Mouse (Mus musculus) heart, postnatal 4 days (tissue): ENCODE measurements around the gene Arl4d. TPM values are rescaled to one million over a fixed set of nuclear protein-coding genes. Genes with fewer than 3 reads are reported as not detected.
"Not testable (repeated sequence)": the region's sequence is repeated elsewhere in the genome, so short reads cannot be mapped to it uniquely, and the experiment has no call there.

ENCODE experiments used
- DNase-seq: peaks from one replicate; pipeline ENCODE4 v3.0.0; 2021
- total RNA-seq, 2 experiments: library from RNA; stranded (reverse); gene quantifications; 2 replicates each; pipeline ENCODE4 v1.2.3; 2021

Gene Arl4d
- 10 to 100 TPM; 17.9 to 20.5 TPM for total RNA-seq

- peak; percentile 97 for DNase-seq
Measured at GRCm38 (mm10) chr11:101664825-101665635, at the start of gene Arl4d. TSS of gene Arl4d (plus strand) at chr11:101665541.

GRCm38 (mm10) chr11:101616104-101616503 lies 49.2 kb upstream of the Arl4d start:
- no peak for DNase-seq

- no peak for DNase-seq
Measured at GRCm38 (mm10) chr11:101616948-101617767, 48.2 kb upstream of the Arl4d start.

DNA sequence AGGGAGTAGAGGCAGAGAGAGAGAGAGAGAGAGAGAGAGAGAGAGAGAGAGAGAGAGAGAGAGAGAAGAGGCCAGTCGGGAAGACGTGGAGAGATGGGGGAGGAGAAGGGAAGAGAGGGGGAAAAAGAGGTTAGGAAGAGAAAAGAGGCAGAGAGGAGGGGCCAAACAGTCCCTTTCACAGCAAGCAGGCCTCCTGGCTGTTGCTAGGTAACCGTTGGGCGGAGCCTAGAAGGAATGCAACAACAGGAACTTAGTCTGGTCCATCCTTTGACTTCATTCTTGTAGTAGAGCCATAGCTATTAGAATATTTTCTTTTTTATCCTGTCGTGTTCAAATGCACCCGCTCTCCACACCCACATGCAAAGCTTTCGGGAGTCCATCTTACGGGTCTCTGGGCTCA lies 47.5 kb upstream of the Arl4d start:
- DNase-seq: peak; percentile 40

DNA sequence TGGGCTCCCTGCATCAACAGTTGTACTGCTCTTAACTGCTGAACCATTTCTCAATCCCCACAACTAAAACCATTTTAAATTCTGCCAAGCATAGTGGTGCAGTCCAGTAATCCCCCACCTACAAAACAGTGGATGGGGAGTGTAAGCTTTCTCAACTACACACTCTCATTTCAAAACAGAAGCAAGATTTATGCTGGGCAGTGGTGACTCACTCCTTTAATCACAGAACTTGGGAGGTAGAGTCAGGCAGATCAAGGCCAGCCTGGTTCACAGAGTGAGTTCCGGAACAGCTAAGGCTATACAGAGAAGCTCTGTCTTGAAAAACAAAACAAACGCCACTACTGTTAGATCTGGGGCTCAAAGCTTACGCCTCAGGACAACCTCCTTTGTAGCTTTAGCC lies 46.7 kb upstream of the Arl4d start:
- no peak for DNase-seq

GRCm38 (mm10) chr11:101620022-101620655 lies 45.2 kb upstream of the Arl4d start:
- not testable (repeated sequence) for DNase-seq

DNA sequence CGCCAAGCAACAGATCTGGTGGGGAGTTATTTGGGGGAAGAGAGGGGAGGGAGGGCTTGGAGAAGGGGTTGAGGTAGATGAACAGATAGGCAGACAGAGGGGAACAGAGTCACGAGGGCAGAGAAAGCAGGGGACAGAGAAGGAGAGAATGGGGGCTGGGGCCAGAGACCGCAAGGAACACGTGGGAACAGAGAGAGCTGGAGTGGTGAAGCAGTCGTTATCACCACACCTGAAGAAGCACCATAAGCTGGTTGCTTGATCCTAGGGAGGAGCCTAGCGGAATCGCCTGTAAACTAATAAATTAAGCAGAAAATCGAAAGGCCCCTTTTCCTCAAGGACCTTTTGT lies 38.7 kb upstream of the Arl4d start:
- DNase-seq: no peak

- DNase-seq: peak; percentile 85
Measured at GRCm38 (mm10) chr11:101626995-101627856, 38.1 kb upstream of the Arl4d start, which contains the start of gene Rdm1. TSS of gene Rdm1 (plus strand) at chr11:101627195.

- DNase-seq: peak; percentile 94
Measured at GRCm38 (mm10) chr11:101627857-101628559, 37.3 kb upstream of the Arl4d start.

DNA sequence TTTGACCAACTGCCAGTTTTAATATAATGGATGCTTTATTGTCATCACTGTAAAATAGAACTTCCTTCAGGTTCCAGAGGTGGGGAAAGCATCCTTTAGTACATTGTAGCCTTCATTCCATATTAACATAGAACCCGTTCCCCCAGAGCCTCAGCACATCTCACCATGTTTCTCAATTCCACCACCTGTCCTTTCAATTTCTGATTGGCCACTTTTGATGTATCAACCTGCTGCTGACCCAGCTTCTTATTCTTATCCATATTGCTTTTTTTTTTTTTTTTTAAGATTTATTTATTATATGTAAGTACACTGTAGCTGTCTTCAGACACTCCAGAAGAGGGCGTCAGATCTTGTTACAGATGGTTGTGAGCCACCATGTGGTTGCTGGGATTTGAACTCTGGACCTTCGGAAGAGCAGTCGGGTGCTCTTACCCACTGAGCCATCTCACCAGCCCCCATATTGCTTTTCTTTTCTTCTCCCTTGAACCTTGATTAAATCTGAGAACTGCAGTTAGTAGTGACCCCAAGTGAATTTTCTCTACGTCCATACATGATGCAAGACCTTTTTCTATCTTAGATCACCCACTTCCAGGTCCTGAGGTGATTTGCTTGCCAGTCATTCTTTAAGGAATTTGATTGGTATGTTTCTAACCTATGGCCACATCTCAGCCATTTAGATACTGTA lies 36.5 kb upstream of the Arl4d start:
- DNase-seq: not testable (repeated sequence)

DNA sequence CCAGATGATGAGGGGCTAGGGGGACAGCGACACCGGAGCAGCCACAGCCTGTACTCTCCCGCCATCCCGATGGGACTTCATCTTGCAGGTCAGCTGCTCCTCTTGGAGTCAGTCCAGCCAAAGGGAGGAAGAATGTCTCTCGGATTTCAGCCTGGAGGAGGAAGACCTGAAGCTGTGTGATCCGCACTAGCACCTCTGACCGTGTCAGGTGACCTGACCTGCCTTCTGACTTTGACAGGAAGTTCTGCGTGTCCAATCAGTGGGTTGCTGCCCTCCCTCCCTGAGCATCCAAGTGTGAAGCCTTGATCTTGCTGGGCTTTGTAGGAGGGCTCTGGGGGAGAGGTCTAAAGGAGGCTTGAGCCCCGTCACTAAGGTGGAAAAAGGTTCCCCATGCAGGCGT lies 29.7 kb upstream of the Arl4d start:
- DNase-seq: no peak

DNA sequence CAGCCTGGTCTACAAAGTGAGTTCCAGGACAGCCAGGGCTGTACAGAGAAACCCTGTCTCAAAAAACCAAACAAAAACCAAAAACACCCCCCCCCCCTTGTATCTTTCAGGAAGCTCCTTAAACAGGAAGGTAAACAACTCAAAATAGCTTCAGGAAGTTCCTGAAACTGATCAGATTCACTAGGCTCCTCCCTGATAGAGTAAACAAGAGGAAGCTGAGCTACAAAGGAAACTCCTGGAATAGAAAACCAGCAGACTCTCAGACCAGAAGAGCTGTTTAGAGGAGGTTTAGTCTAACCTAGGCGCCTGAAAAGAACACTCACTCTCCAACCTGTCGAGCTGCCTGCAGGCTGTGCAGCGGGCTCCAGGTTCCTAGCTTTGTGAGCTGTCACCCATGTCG lies 25.6 kb upstream of the Arl4d start:
- DNase-seq: no peak

DNA sequence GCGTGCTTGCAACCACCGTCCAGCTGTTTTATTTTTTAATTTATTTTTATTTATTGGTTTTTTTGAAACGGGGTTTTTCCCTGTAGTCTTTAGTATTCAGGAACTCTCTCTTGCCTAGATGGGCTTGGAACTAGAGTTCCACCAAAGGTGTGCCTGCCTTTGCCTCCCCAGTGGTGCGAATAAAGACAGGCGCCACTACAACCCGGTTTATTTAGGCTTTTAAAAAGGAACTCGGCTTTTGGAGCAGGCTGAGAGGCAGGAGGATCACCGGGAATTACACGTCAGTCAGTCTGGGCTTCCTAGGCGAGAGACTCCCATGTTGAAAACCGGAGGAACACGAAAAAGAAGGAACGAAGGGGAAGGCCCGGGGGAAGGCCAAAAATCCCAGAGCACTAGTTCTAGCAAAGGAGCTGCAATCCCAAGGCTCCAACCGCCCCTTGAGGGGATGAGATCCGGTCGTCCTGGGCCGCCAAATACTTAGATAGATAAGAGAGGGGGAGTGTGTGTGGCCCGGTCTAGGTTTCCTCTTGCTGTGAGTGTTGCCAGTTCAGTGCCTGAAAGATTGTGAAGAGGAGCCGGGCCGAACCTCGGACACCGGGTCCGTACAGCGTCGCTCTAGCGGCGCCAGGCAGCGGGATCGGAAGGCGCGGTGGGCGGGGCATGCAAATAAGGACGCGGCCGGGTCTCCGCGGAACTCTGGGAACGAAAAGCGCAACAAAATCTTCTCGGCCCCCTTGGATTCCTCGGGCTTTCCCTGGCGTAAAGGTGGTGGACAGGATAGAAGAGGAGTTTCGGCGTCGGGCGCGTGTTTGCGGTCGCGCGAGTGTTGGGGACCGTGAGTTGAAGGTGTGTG lies 24.3 kb upstream of the Arl4d start:
- peak; percentile 83 for DNase-seq

GRCm38 (mm10) chr11:101641710-101642642 lies 23.4 kb upstream of the Arl4d start:
- peak; percentile 40 for DNase-seq

GRCm38 (mm10) chr11:101642931-101643330 lies 22.4 kb upstream of the Arl4d start:
- no peak for DNase-seq

GRCm38 (mm10) chr11:101644591-101644990 lies 20.8 kb upstream of the Arl4d start:
- no peak for DNase-seq

DNA sequence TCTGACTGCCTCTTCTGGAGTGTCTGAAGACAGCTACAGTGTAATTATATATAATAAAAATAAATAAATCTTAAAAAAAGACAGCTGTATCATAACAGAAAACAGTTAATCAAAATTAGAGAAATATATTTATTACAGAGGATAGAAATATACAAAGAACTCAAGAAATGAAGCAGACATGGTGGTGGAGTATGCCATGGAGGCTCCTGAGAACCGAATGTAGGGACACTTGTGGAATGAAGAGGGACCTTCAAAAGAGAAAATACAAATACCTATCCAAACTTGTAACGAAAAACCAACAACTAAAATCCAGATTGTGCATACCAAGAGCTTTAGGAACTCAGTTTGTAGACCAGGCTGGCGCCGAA lies 20.3 kb upstream of the Arl4d start:
- not testable (repeated sequence) for DNase-seq

DNA sequence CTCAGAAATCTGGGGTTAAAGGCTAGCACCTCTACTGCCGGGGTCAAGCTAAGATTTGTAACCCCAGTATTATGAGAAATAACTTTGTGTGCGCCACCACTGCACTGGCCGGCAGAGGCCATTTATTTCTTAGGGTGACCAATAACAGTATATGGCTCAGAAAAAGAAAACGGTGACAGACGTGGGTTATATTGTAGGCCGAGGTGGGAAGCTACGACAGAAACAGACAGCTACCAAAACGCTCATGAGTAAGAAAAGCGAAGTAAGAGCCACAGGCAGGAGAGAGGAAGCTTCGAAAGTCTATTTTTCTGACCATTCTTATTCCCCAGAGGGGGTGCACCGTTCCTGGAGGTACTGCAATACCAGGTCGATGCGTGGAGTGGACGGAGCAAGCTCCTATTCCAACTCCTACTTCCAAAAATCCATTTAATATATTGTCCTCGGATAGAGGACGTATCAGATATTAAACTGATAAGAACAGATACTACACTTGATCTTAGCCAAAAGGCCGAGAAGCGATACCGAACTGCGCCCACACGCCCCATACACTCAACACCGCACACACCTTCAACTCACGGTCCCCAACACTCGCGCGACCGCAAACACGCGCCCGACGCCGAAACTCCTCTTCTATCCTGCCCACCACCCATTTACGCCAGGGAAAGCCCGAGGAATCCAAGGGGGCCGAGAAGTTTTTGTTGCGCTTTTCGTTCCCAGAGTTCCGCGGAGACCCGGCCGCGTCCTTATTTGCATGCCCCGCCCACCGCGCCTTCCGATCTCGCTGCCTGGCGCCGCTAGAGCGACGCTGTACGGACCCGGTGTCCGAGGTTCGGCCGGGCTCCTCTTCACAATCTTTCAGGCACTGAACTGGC lies 19.7 kb upstream of the Arl4d start:
- DNase-seq: peak; percentile 75
